Mouse (Mus musculus): ENCODE data around the gene Ikzf4. TPM values are rescaled to one million over a fixed set of nuclear protein-coding genes. Genes with fewer than 3 reads are reported as not detected.

Gene Ikzf4
- 3.4 and 4.0 TPM in 2 replicates for polyA plus RNA-seq (2016; fragmentation: Nextera tagmentation; extraction: Ambion mirVana)

DNA sequence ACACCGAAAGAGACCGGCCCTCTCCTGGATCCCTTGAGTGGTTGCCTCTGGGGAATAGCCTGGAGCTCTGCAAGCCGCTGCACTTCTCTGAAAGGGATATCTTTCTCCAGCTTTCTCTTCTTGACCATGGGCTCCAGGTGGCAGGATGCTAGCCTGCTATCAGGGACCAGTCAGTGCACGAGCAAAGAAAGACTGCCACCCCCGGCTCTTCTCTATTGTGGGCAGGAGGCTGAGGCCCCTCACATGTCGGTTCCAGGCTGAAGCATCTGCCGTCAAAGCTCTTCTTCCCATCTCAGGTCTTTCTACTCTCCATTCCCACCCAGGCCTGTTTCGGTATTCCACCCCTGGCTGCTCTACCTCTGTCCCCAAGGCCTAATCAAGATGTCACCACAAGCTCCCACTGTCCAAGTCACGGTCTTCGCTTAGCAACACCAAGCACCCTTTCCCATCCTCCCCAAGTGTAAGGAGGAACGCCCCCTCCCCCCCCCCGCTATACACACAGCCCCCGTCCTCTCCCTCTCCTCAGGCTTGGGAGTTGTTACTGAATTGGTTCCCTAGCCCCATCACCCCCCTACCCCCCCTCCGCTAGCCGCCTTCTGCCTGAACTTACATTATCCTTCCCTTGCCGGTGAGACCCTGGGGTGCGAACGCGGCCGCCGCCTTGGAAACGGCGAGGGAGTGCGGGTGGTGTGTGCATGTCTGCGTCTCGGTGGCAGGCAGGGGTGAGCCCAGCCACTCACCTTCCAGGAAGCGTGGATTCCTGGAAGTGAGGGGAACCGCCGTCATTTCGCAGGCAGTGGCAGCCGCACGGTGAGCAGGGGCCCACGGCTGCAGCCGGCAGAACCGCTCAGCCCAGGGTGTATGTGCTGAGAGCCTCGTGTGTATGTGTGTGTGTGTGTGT, at the start of gene Ikzf4:
TSS of gene Ikzf4 (minus strand) at position 881 of the 901 bp plus-strand sequence.
- peak; percentile 66 for ATAC-seq (ENCODE audit: insufficient number of reproducible peaks, insufficient read depth, low FRiP score, low TSS enrichment, low read depth)
- H3K4me3 ChIP-seq (replicated peaks): peak within 1 kb of the TSS; percentile 57
- H3K9me3 ChIP-seq: no peaks in the 10 kb centered on the region
- H3K27ac ChIP-seq: peak within 1 kb of the TSS; percentile 83
- no peaks in the 10 kb centered on the region; the same call in 1 of the 2 replicates for H3K27me3 ChIP-seq
- WGBS: 4% methylated on average over 36 of the region's 36 CpGs
- H3K9ac ChIP-seq (replicated peaks): peak within 1 kb of the TSS; percentile 71
- H3K4me1 ChIP-seq (replicated peaks): peaks cover 29% of the 10 kb centered on the region
- H3K4me2 ChIP-seq: peak within 1 kb of the TSS; percentile 84
- peaks cover 19% of the 10 kb centered on the region; the same call in 1 of the 2 replicates for H3K36me3 ChIP-seq

DNA sequence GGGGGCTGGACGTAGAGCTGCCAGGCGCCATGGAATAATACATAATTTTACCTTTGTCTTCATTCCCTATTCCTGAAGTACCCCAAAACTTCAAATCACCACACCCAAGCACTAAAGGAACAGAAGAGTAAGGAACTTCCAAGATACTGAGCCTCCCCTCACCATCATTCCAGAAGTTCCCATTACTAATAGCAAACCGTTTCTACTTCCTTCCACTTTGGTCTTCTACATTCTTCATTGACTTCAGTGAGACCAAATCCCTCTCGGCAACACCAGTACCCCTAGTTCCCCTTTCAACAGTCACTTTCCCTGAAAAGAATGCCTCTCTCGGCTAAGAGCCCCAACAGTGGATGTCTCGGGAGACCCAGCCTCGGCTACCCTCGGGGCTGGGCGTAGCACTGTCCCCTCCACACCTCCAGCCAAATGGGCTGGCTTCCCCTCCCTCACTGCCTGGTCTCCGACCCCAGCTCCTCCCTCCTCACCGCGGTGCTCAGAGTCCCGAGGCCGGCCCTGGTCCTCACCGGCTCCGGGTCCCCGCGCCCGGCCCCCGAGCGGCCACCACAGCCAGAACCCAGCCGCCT, 49.7 kb upstream of the Ikzf4 start:
- Histone ChIP-seq H3K36me3 (peaks cover 31% of the 10 kb centered on the region), H3K9ac (replicated peaks) (peak overlapping the region; percentile 89)
- no peak; the same call in 1 of the 2 replicates for ATAC-seq (ENCODE audit: insufficient number of reproducible peaks, insufficient read depth, low FRiP score, low TSS enrichment, low read depth)

DNA sequence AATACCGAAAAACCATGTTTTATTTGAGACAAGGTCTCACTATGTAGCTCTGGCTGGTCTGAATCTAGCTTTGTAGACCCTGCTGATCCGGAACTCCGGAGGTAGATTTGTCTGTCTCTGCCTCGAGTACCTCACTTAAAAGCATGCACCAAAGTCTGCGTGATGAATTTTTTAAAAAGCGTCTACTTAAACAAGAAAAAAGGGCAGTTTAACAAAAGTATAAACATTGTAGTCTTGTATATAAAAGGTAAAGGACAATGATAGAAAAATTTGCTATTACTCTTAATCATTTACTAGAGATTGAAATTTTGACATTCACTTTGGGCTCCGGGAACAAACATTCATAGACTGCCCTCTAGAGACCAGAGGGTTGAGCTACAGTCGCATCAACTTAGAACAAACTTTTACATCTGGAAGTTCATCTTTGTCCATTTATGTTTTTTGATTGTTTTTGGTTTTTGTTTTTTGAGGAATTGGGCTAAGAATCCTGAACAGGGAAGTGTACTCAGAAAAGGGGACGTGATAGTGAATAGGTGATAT, 28.7 kb upstream of the Ikzf4 start:
- 0 out of 2 replicates have a peak, but pooled peaks cover 3% of the 10 kb centered on the region for H3K27me3 ChIP-seq
- H3K27ac ChIP-seq: no peak overlapping the region
- WGBS: 2% methylated on average over 9 of the region's 9 CpGs
- H3K4me2 ChIP-seq: peak overlapping the region; percentile 95
- no peak for ATAC-seq (ENCODE audit: insufficient number of reproducible peaks, insufficient read depth, low FRiP score, low TSS enrichment, low read depth)
- H3K9ac ChIP-seq (replicated peaks): peak overlapping the region; percentile 62; the same call in 1 of the 2 replicates
- H3K9me3 ChIP-seq: no peaks in the 10 kb centered on the region
- H3K4me1 ChIP-seq (replicated peaks): peaks cover 14% of the 10 kb centered on the region; the same call in 1 of the 2 replicates
- peaks cover 27% of the 10 kb centered on the region; the same call in 1 of the 2 replicates for H3K36me3 ChIP-seq
- peak overlapping the region; percentile 76 for H3K4me3 ChIP-seq (replicated peaks)

More for the DNA sequence above, 49.7 kb upstream of the Ikzf4 start:
- peak overlapping the region; percentile 98 for H3K27ac ChIP-seq
- H3K4me3 ChIP-seq (replicated peaks): peak overlapping the region; percentile 85
- H3K4me2 ChIP-seq: peak overlapping the region; percentile 64
- H3K27me3 ChIP-seq: no peaks in the 10 kb centered on the region
- WGBS: 1% methylated on average over 22 of the region's 22 CpGs
- peaks cover 8% of the 10 kb centered on the region for H3K4me1 ChIP-seq (replicated peaks)
- no peaks in the 10 kb centered on the region for H3K9me3 ChIP-seq

DNA sequence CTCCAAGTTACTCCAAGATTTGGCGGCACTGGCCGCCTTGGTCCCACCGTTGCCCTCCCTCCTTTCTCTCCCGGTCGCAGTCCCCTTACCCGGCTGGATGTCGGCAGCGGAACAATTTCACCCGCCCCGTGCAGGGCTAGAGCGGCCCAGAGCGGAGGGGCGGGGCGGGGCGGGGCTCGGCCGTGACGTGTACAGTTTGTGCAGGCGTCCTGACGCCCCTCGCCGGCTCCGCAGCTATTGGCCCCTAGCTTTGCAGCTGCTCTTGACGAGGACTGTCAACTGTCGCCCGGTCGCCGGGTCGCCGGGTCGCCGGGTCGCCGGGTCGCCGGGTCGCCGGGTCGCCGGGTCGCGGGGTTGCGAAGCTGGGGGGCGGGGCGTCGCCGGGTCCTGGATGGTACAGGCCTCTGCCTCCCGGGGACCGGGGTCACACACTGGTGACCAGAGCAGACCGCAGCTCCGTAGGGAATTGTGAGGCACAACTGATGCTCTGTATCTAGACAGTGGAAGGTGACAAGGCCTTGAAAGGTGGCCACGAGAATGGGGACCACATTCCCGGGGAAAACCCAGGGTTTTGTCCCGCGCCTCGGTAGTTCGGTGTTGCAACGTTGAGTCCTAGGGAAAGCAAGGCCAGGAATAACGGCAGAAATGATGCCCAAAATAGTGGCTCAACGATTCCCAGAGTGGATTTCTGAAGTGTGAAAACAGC, 28.1 kb upstream of the Ikzf4 start, which contains the start of gene Suox:
TSS of gene Suox (minus strand) at position 311 of the 706 bp plus-strand sequence.
- Histone ChIP-seq H3K4me2 (peak within 1 kb of the TSS; percentile 95), H3K4me3 (replicated peaks) (peak within 1 kb of the TSS; percentile 76), H3K36me3 (peaks cover 20% of the 10 kb centered on the region; the same call in 1 of the 2 replicates), H3K9ac (replicated peaks) (peak within 1 kb of the TSS; percentile 62), H3K9me3 (no peaks in the 10 kb centered on the region), H3K4me1 (replicated peaks) (peaks cover 17% of the 10 kb centered on the region; the same call in 1 of the 2 replicates), H3K27ac (no peak within 1 kb of the TSS), H3K27me3 (0 out of 2 replicates have a peak, but pooled peaks cover 3% of the 10 kb centered on the region)
- WGBS: under 1% methylated on average over 60 of the region's 60 CpGs
- peak; percentile 91 for ATAC-seq (ENCODE audit: insufficient number of reproducible peaks, insufficient read depth, low FRiP score, low TSS enrichment, low read depth)

DNA sequence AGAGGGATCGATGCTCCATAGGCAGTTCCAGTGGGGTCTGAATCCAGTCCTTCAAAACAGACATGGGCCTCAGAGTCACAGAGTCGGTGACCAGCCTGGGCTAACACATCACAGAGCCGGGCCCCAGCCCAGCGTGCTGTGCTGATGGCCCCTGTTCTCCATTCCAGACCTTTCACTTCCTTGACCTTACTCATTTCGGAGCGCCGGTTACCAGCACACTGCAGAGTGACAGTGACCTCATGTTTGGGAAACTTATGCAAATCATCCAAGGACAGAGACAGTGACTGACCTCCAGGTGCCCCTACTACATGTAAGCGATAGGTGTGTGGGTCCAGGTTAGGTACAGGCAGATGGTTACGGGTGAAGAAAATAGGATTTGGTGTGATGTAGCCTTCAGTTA, 25.4 kb upstream of the Ikzf4 start:
- WGBS: 91% methylated on average over 9 of the region's 9 CpGs
- H3K9ac ChIP-seq (replicated peaks): no peak overlapping the region

DNA sequence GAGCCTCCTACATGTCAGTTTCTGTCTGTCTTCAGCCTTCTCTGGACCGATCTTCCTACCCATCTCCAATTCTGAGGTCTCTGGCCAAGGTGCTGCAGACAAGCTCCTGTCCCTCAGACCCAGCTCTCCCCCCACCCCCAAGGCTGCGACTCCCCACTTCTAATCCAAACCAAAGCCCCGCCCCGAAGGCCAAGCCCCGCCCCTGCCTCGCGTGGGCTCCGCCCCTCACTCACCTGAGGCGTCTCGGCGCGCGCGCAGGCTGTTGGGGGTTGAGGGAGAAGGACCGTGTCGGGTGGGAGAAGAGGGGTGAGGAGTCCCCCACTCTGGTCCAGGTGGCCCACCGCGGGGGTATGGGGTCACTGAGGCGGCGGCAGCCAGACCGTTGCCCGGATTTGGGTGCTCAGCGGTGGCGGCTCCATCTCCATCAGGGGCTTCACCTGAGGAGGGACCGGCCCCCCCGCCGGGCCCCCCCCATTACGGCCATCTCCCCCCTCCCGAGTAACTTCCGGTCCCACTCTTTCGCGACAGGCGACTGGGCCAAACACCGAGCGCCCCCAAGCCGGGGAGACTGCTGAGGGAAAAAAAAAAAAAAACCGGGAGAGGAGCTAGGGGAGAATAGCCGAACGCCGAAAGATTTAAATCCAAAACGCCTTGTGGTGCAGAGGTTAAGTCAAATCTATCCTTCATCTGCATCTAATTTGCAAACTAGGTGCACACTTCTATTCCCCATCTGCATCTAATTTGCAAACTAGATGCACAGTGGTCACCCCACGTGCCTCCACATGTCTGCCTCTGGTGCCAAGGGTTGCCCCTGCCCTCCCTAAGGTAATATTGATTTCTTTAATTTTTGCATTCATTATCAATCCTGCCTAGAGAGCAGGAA, 23.2 kb upstream of the Ikzf4 start:
- Histone ChIP-seq H3K27ac (peak overlapping the region; percentile 88), H3K9me3 (no peaks in the 10 kb centered on the region), H3K27me3 (peaks cover 3% of the 10 kb centered on the region; the same call in 1 of the 2 replicates), H3K4me1 (replicated peaks) (peaks cover 21% of the 10 kb centered on the region), H3K9ac (replicated peaks) (peak overlapping the region; percentile 79), H3K4me2 (peak overlapping the region; percentile 70), H3K36me3 (peaks cover 12% of the 10 kb centered on the region; the same call in 1 of the 2 replicates), H3K4me3 (replicated peaks) (peak overlapping the region; percentile 70)
- 1% methylated on average over 42 of the region's 42 CpGs for WGBS
- peak; percentile 53 for ATAC-seq (ENCODE audit: insufficient number of reproducible peaks, insufficient read depth, low FRiP score, low TSS enrichment, low read depth)

More for the DNA sequence above, 25.4 kb upstream of the Ikzf4 start:
- no peak overlapping the region for H3K4me3 ChIP-seq (replicated peaks)
- peaks cover 13% of the 10 kb centered on the region; the same call in 1 of the 2 replicates for H3K36me3 ChIP-seq
- H3K4me2 ChIP-seq: no peak overlapping the region
- H3K9me3 ChIP-seq: no peaks in the 10 kb centered on the region
- H3K27ac ChIP-seq: no peak overlapping the region
- peaks cover 25% of the 10 kb centered on the region for H3K4me1 ChIP-seq (replicated peaks)
- peaks cover 3% of the 10 kb centered on the region; the same call in 1 of the 2 replicates for H3K27me3 ChIP-seq
- ATAC-seq (ENCODE audit: insufficient number of reproducible peaks, insufficient read depth, low FRiP score, low TSS enrichment, low read depth): no peak

DNA sequence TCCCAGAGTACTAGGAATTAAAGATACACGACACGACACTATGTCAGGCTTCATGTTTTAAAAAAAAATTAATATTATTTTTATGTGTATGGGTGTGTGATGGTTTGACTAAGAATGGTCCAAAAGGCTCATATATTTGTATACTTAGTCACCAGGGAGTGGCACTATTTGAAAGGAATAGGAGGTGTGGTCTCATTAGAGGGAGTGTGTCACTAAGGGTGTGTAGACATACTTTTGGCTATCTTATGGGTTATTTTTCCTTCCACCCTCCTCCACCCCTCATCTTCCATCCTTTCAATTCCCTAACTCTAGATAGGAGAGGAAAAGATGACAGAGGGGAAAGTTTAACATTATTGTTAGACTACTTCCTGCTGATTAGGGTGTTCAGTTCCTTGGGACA, 20.0 kb upstream of the Ikzf4 start:
- H3K36me3 ChIP-seq: 0 out of 2 replicates have a peak, but pooled peaks cover 3% of the 10 kb centered on the region
- no peaks in the 10 kb centered on the region for H3K9me3 ChIP-seq
- no peak overlapping the region for H3K4me2 ChIP-seq
- peaks cover 14% of the 10 kb centered on the region for H3K4me1 ChIP-seq (replicated peaks)
- H3K9ac ChIP-seq (replicated peaks): no peak overlapping the region
- no peak overlapping the region for H3K27ac ChIP-seq
- no peak for ATAC-seq (ENCODE audit: insufficient number of reproducible peaks, insufficient read depth, low FRiP score, low TSS enrichment, low read depth)
- no peak overlapping the region for H3K4me3 ChIP-seq (replicated peaks)
- 92% methylated on average over 2 of the region's 2 CpGs for WGBS
- no peaks in the 10 kb centered on the region; the same call in 1 of the 2 replicates for H3K27me3 ChIP-seq

DNA sequence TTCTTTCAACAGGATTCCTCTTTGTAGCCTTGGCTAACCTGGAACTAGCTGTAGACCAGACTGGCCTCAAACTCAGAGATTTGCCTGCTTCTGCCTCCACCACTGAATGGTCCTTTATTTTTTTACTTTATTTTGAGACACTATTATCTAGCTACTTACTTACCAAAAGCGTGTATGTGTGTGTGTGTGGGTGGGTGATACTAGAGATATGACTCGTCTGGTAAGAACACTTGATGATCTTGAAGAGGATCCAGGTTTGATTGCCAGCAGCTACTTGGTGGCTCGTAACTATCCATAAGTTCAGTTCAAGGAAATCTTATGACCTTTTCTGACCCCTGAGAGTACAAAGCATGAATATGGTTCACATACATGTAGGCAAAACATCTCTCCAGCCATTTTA, 19.5 kb upstream of the Ikzf4 start:
- no peak overlapping the region for H3K9ac ChIP-seq (replicated peaks)
- no peak overlapping the region for H3K27ac ChIP-seq
- no peak for ATAC-seq (ENCODE audit: insufficient number of reproducible peaks, insufficient read depth, low FRiP score, low TSS enrichment, low read depth)
- H3K9me3 ChIP-seq: no peaks in the 10 kb centered on the region
- no peaks in the 10 kb centered on the region for H3K36me3 ChIP-seq
- peaks cover 14% of the 10 kb centered on the region for H3K4me1 ChIP-seq (replicated peaks)
- H3K4me3 ChIP-seq (replicated peaks): no peak overlapping the region
- no peak overlapping the region for H3K4me2 ChIP-seq
- H3K27me3 ChIP-seq: no peaks in the 10 kb centered on the region; the same call in 1 of the 2 replicates
- 86% methylated on average over 3 of the region's 3 CpGs for WGBS

DNA sequence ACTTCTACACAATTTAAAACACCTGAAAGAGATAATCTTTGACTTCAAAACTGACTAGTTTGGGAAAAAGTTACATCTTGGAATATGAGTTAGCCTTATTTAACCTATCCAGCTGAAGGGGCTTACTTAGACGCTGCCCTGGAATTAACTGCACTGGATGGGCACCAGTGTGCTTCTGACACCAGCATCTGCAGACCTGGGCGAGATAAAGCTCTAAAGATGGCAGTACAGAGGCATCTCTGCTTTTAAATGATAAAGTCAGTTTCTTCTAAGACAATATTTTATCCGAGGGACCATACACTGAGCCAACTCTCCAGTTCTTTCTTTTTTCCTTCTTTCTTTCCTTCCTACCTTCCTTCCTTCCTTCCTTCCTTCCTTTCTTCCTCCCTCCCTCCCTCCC, 19.0 kb upstream of the Ikzf4 start:
- no peaks in the 10 kb centered on the region for H3K9me3 ChIP-seq
- H3K9ac ChIP-seq (replicated peaks): no peak overlapping the region
- H3K27me3 ChIP-seq: no peaks in the 10 kb centered on the region; the same call in 1 of the 2 replicates
- H3K4me2 ChIP-seq: no peak overlapping the region
- ATAC-seq (ENCODE audit: insufficient number of reproducible peaks, insufficient read depth, low FRiP score, low TSS enrichment, low read depth): no peak
- no peak overlapping the region for H3K4me3 ChIP-seq (replicated peaks)
- WGBS: 69% methylated on average over 3 of the region's 3 CpGs
- H3K27ac ChIP-seq: no peak overlapping the region
- peaks cover 13% of the 10 kb centered on the region for H3K4me1 ChIP-seq (replicated peaks)
- H3K36me3 ChIP-seq: no peaks in the 10 kb centered on the region
